Mouse (Mus musculus) heart, adult 2 months (tissue): ENCODE measurements at regions not wholly inside any gene's neighbourhood (a gene's known extent, or its start where the extent isn't known, plus 50 kb on each side); places are given as distances from the start of the nearest gene placed in this dataset.

Experiments used
- CTCF ChIP-seq: fragments of 200-600 bp; IDR thresholded peaks from 2 replicates; pipeline ENCODE4 v1.8.1; 2022; ENCODE audit warnings: antibody characterized with exemption, mild to moderate bottlenecking, moderate library complexity
- EP300 ChIP-seq: fragments of 200-500 bp; IDR thresholded peaks from 2 replicates; pipeline ENCODE4 v1.6.1; 2011; ENCODE audit warnings: low read depth, low read length, control low read depth; ENCODE audit not compliant: insufficient read depth
- POLR2A ChIP-seq: fragments of 200-500 bp; IDR thresholded peaks from 2 replicates; pipeline ENCODE4 v1.6.1; 2011; ENCODE audit warnings: mild to moderate bottlenecking, low read depth, low read length, control low read depth; ENCODE audit not compliant: insufficient read depth

DNA sequence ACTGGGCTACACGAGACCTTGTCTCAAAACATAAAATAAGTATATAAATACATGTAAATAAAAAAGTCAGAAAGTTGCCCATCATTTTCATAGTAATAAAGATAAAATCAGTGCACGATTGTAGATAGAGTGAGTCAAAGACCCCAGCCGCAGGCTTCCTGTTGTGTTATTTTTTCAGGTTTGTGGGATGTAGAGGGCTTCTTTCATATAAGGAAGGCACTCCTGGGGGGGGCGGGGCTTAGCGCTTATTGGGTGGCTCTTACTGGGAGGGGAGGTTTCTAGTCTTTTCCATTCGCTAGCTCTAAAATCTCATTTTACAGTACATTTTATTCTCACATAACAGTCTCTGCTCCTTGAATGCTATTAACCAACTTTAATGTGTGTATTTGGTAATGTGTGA is 198.8 kb upstream of the Cxcr4 start:
- TF ChIP-seq CTCF, result no peak
- no peak for TF ChIP-seq POLR2A
- no peak for TF ChIP-seq EP300
